Mouse (Mus musculus) adrenal gland, postnatal 25 days (tissue): ENCODE measurements around the gene Scn11a. TPM values are rescaled to one million over a fixed set of nuclear protein-coding genes. Genes with fewer than 3 reads are reported as not detected.

ENCODE experiments used
- DNase-seq: peaks from one replicate; pipeline ENCODE4 v3.0.0; 2021; ENCODE audit warnings: mixed read lengths
- long read RNA-seq: library from polyadenylated mRNA; stranded (forward); transcript quantifications from one replicate; pipeline ENCODE4 v2.0.0, GENCODE M21; 2021
- total RNA-seq: library from RNA; stranded (reverse); gene quantifications from 2 replicates; pipeline ENCODE4 v1.2.3, GENCODE M21; 2021

The Scn11a gene
- not detected in 2 replicates for total RNA-seq
- long read RNA-seq, result 0 reads

GRCm38 (mm10) chr9:119825297-119825696 is at the start of gene Scn11a:
TSS of gene Scn11a (minus strand) at chr9:119825456.
- DNase-seq, result no peak

DNA sequence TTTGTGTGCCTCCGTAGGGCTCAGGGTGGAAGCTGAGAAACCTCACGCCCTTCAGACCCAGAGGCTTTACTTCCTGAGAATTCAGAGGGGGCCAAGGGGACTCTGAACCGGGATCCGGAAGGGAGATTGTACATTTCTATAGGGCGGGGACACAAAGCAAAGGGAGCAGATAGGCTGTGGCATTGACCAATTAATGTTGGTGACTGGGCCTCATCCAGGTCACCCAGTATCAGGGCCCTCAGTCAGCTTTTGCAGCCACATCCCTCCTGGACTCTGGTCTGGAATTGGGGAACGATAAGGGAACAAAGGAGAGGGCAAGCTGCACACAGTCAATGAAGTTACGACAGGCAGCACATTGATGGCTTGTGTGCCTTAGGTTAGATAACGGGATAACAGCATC is 28.9 kb upstream of the Scn11a start:
- no peak for DNase-seq

- DNase-seq, result no peak
Measured at GRCm38 (mm10) chr9:119853071-119853846, 28.0 kb upstream of the Scn11a start.

GRCm38 (mm10) chr9:119852347-119853030 is 27.2 kb upstream of the Scn11a start:
- DNase-seq, result no peak

DNA sequence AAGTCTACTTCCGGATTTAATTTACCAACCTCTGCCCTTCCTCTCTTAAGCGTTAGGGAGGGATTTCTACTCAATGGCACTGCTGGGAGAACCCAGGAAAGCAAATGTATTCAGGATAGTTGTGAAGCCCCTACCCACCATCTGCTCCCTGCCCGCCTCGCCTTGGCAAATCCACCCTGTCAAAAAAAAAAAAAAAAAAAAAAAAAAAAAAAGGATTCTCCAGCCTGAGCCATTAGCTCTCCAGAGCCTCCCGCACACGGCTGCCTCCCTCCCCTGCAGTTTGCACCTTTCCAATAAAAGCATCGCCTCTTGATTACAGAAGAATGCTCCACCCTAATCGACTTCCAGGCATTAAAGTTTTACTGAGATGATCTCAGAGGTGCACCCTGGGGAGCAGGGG is 24.0 kb upstream of the Scn11a start:
- DNase-seq, result no peak

DNA sequence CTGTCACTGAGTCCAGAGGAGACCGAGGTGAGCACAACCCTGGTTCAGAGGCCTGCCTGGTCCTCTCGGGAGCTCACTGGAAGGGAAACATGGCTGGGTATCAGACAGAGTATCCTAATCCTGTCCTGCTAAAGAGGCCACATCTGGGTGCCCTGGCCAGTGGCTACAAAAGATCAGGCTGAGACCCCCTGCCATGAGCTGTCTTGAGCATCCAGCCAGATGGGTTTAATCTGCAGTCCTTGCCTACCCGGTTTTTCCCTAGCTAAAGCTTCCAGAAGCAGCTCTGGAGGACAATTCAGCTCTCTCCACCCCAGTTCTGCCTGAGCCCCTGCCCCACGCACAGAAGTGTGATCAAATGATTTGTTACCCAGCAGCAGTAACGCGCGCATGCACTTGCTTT is 23.4 kb upstream of the Scn11a start:
- no peak for DNase-seq

- DNase-seq, result no peak
Measured at GRCm38 (mm10) chr9:119847187-119847586, 21.9 kb upstream of the Scn11a start.

DNA sequence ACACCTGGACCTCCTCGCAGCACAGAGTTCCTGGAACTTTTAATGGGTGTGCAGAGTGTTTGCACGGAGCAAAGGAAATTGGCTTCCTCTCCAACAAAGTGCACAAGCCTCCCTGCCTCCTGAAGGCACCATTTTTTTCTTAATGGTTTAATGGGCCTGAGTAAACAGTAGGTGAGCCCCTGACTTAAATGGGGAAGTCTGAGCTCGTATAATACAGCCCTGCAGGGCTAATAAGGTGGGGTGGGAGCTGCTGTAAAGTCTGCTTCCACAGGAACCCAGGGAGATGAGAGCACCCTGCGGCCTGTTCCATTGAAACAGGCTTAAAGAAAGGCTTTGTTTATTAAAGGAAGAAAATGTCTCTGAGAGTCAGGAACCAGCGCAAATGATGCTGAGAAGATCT is 19.5 kb upstream of the Scn11a start:
- no peak for DNase-seq

- DNase-seq, result no peak
Measured at GRCm38 (mm10) chr9:119843549-119843948, 18.3 kb upstream of the Scn11a start.

GRCm38 (mm10) chr9:119842541-119843169 is 17.4 kb upstream of the Scn11a start:
- no peak for DNase-seq

GRCm38 (mm10) chr9:119842091-119842490 is 16.8 kb upstream of the Scn11a start:
- no peak for DNase-seq

DNA sequence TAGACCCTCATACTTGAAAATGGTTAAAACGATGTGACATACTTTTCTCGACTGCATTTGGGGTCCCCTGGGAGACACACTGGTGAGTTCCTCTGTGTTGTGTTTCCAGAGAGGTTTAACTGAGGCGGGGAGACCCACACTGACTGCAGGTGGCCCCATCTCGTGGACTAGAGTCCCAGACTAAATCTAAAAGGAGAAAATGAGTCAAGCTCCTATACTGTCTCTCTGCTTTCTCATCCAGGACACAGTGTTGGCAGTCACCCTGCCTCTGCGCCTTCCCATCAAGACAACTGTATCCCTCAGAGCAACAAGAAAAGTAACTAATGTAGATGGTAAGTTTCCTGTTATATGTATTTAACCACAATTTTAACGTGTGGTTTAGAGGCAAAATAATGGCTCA is 15.9 kb upstream of the Scn11a start:
- no peak for DNase-seq

- no peak for DNase-seq
Measured at GRCm38 (mm10) chr9:119835581-119836125, 10.4 kb upstream of the Scn11a start.

- no peak for DNase-seq
Measured at GRCm38 (mm10) chr9:119831001-119831400, 5.7 kb upstream of the Scn11a start.

GRCm38 (mm10) chr9:119823722-119824121 is 1.5 kb downstream of the Scn11a start:
- DNase-seq, result no peak

GRCm38 (mm10) chr9:119813631-119814030 is 11.6 kb downstream of the Scn11a start:
- DNase-seq, result no peak

- no peak for DNase-seq
Measured at GRCm38 (mm10) chr9:119806491-119806890, 18.8 kb downstream of the Scn11a start.

DNA sequence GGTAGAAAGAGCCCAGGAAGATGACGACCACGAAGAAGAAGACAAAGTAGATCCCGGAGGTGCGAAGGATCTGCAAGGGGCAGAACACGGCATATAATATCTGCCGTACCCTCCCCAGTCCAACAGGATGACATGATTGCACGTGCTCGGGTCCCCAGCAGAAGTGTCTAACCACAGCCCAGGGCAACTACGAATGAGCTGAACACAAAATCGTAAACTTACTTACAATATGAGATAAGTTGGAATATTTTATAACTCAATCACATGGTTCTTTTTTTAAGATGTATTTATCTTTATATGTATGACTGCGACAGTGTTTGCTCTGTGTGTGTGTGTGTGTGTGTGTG is 20.8 kb downstream of the Scn11a start:
- no peak for DNase-seq

- no peak for DNase-seq
Measured at GRCm38 (mm10) chr9:119803845-119804500, 21.3 kb downstream of the Scn11a start.

DNA sequence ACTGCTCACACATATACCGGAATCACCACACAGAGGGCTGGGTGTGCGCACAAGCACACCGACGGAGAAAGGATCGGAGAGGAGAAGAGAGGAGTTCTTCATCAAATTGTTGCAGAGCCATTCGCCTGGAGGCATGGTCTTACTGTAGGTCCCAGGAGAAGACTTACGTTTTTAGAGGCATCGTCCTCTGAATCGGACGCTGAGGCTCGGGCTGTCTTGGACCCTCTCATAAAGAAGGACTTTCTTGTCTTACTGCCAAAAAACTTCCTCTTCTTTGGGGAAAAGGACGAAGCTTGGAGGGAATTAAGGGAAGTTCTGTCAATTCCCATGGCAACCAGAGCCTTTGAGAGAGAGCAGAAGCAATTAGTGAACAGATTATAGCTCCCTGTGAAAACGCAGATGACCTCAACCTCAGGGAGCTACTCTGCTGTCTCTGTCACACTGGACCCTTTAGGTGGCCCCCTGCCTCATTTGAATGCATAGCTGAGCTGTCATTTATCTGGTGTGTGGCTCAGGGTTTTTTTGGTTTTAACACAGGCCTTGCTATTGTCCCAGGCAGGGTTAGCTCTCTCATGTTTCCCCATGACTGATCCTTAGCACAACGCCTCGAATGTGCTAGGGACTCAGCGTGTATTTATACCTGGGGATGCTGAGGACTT is 22.0 kb downstream of the Scn11a start:
- DNase-seq, result no peak

DNA sequence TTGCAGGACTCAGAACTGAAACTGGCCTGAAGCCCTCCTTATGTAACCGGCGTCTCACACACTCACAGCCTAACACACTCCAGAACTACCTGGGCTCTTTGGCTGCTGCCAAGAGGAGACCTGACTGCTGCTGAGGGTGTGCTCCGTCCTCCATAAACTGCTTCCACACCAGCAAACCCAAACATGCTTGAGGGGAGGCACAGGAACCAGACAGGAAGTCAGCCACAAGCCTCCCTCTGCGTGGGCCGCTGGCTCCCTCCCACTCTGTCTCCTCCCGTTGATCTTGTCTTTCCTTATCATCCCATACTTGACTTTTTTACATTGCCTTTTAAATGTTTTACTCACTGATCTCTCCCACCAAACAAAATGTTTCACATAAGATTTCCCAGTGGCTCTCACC is 23.8 kb downstream of the Scn11a start:
- DNase-seq, result no peak

DNA sequence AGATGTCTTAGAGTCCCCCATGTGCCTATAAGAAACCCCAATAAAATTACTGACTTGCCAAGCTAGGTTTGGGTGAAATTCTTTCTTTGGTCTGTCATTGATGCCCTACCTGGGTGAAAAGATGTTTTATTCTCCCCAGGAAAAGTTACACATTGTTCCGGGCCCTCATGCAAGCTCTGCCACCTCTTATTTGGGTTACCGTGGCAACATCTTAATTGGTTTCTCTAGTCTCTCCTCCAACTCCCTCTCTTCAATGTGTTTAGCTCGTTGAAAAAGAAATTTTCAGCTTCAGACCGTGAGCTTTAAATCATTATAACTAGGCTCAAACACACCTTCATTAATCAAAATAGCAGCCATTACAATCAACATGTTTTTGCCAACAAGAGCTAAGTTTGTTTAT is 28.5 kb downstream of the Scn11a start:
- no peak for DNase-seq
